Comparison of ENCODE assay signal across 11 mouse cellular contexts in the genomic region with DNA sequence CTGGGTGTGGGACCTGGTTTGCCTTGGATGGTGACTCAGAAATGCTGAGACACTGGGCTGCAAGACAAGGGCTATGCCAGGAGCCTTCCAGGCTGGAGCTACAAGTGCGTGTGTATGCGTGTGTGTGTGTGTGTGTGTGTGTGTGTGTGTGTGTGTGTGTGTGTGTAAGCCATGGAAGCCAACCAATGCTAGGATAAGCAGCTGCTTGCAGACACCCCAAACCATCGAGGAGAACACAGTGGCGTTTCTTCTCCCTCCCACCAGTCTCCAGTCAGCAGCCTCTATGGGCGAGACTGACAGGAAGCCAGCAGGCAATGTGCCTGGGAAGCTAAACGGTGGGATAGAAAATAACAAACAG. TPM values are rescaled to one million over a fixed set of nuclear protein-coding genes. Genes with fewer than 3 reads are reported as not detected.
DNase-seq lines count a peak whose midpoint lies in the region; ATAC-seq lines count a peak whose summit lies in the region.
"Had no signal": no experiment of that assay in that cellular context is flagged by ENCODE, and none has a peak within 500 bp of the region (broad histone marks: within the 10 kb centered on the region; RNA-seq: fewer than 3 reads in every experiment).

No protein-coding gene starts in this region.

- DNase-seq in gastrocnemius, postnatal 10 days, result peak; percentile 46
- DNase-seq in gastrocnemius, adult 8-10 months (ENCODE audit: low spot score in 2 of 2), result no peak
- DNase-seq in layer of hippocampus, adult 18-20 months (ENCODE audit: low spot score in 2 of 2), result peak; percentile 37 to 79
- peak; percentile 69 to 88 for DNase-seq in left cerebral cortex, adult 9 months (ENCODE audit: low spot score in 2 of 2)
- peak; percentile 68 for DNase-seq in right cerebral cortex, postnatal 4 days
- DNase-seq in urinary bladder, postnatal 36 days (ENCODE audit: low spot score in 2 of 2), result no peak
- DNase-seq in kidney, adult 9 months, result no peak
- DNase-seq: B cell, adult 2 months; heart, adult 18-20 months; liver had no signal

- no peak for ATAC-seq in monocyte, adult 5-6 weeks (replicated peaks; ENCODE audit: insufficient number of reproducible peaks, low FRiP score, low TSS enrichment, poor library complexity, severe bottlenecking)

RNA-seq across cellular contexts. Expression of gene Lemd2, which starts 26.9 kb away (rescaled TPM):
- 10 to 100 TPM; 23.2 to 30.1 TPM for total RNA-seq in gastrocnemius, postnatal 10 days (2021)
- 10 to 100 TPM; 21.1 to 24.8 (median 23.4) TPM for total RNA-seq in gastrocnemius, adult 8-10 months (2022)
- 10 to 100 TPM; 43.2 to 45.7 TPM for total RNA-seq in layer of hippocampus, adult 18-20 months (2021)
- total RNA-seq in monocyte, adult 5-6 weeks (2017), result 54.3 to 81.1 TPM (median 78.5 TPM) in 3 replicates

Comparison
In these comparisons a context has a peak if more than half of its experiments do, and no peak if none do; other contexts are left out.
1. DNase-seq: peak in gastrocnemius, postnatal 10 days (single experiment), layer of hippocampus, adult 18-20 months (2 of 2), left cerebral cortex, adult 9 months (2 of 2) and right cerebral cortex, postnatal 4 days (single experiment); none in gastrocnemius, adult 8-10 months (0 of 2), urinary bladder, postnatal 36 days (0 of 2) and kidney, adult 9 months (single experiment).